Mouse (Mus musculus) lung, postnatal 0 days (tissue): ENCODE results near the gene Scfd2.

Experiments
- CTCF ChIP-seq: IDR thresholded peaks from 2 replicates; pipeline ENCODE4 v1.5.1; 2016; ENCODE audit warnings: antibody characterized with exemption, mild to moderate bottlenecking
- EP300 ChIP-seq: IDR thresholded peaks from 2 replicates; pipeline ENCODE4 v1.6.1; 2016; ENCODE audit warnings: antibody characterized with exemption, mild to moderate bottlenecking, control low read depth

DNA sequence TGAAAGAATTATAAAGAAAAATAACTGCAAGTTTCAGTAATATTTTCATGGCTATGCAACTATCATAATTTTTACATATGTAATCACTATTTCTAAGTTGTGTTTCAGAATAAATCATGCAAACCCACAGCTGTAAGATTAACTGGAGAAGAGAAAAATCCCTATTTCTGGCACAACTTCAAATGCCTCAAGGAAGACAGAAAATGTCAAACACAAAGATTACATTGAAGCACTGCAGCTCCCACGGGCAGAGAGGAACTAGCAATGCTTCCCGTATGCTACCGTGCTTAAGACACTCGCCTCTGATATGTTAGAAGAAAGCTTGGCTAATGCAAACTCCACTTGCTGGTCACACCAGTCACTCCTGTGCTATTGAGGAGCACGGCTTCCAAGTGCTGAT is 151.5 kb downstream of the Scfd2 start:
- TF ChIP-seq EP300 (no peak), CTCF (no peak)
